Mouse (Mus musculus) neural tube, embryonic 15.5 days (tissue): ENCODE data around the gene Asb16. TPM values are rescaled to one million over a fixed set of nuclear protein-coding genes. Genes with fewer than 3 reads are reported as not detected.

Experiments used
- ATAC-seq: fragments of 200-750 bp; cut with Nextera tagmentation; 2 replicates; pipeline ENCODE4 v1.8.0; 2017; ENCODE audit warnings: mild to moderate bottlenecking, moderate TSS enrichment, moderate library complexity; ENCODE audit not compliant: low FRiP score
- H3K27ac ChIP-seq: fragments of 300-500 bp; sonication (generic); replicated peaks from 2 replicates; pipeline ENCODE4 v1.5.1; 2015; ENCODE audit warnings: mild to moderate bottlenecking, inconsistent platforms
- H3K27me3 ChIP-seq: fragments of 300-500 bp; sonication (generic); replicated peaks from 2 replicates; pipeline ENCODE4 v1.6.1; 2015; ENCODE audit warnings: inconsistent platforms
- H3K36me3 ChIP-seq: fragments of 300-500 bp; sonication (generic); 2 replicates; pipeline ENCODE4 v1.6.1; 2015; ENCODE audit warnings: inconsistent platforms
- H3K4me1 ChIP-seq: fragments of 300-500 bp; sonication (generic); 2 replicates; pipeline ENCODE4 v1.6.1; 2015; ENCODE audit warnings: inconsistent platforms
- H3K4me2 ChIP-seq: fragments of 300-500 bp; sonication (generic); 2 replicates; pipeline ENCODE4 v1.6.1; 2015; ENCODE audit warnings: inconsistent platforms, mild to moderate bottlenecking, moderate library complexity
- H3K4me3 ChIP-seq: fragments of 300-500 bp; sonication (generic); replicated peaks from 2 replicates; pipeline ENCODE4 v1.5.1; 2015; ENCODE audit warnings: mild to moderate bottlenecking, inconsistent platforms
- H3K9ac ChIP-seq: fragments of 300-500 bp; sonication (generic); replicated peaks from 2 replicates; pipeline ENCODE4 v1.6.1; 2015; ENCODE audit warnings: mild to moderate bottlenecking, inconsistent platforms
- H3K9me3 ChIP-seq: fragments of 300-500 bp; sonication (generic); replicated peaks from 2 replicates; pipeline ENCODE4 v1.6.1; 2016; ENCODE audit warnings: inconsistent platforms
- WGBS: fragments of 180-500 bp; shearing (Covaris S2); methylation state at CpG from one replicate; pipeline ENCODE4 v1.1.7; 2015; ENCODE audit warnings: mixed read lengths; 5-methylcytosine and 5-hydroxymethylcytosine counted together
- polyA plus RNA-seq: library from polyadenylated mRNA; unstranded; fragments of >200 nt; fragmentation: Nextera tagmentation; extraction: Ambion mirVana; gene quantifications from 2 replicates; pipeline ENCODE4 v1.2.1, GENCODE M21; 2015

Gene Asb16
- polyA plus RNA-seq, 1 experiment from 2014 or later: 0.12 TPM

GRCm38 (mm10) chr11:102315690-102316571 lies 47.4 kb downstream of the Asb16 start:
- H3K36me3 ChIP-seq: peaks cover 37% of the 10 kb centered on the region
- ATAC-seq: no peak
- H3K4me3 ChIP-seq: peak overlapping the region; percentile 97
- peak overlapping the region; percentile 97 for H3K9ac ChIP-seq
- no peaks in the 10 kb centered on the region for H3K27me3 ChIP-seq
- no peaks in the 10 kb centered on the region for H3K9me3 ChIP-seq
- peaks cover 22% of the 10 kb centered on the region for H3K4me1 ChIP-seq
- peak overlapping the region; percentile 84 for H3K4me2 ChIP-seq
- peak overlapping the region; percentile 98 for H3K27ac ChIP-seq
- WGBS: 10% methylated on average over 14 of the region's 14 CpGs

DNA sequence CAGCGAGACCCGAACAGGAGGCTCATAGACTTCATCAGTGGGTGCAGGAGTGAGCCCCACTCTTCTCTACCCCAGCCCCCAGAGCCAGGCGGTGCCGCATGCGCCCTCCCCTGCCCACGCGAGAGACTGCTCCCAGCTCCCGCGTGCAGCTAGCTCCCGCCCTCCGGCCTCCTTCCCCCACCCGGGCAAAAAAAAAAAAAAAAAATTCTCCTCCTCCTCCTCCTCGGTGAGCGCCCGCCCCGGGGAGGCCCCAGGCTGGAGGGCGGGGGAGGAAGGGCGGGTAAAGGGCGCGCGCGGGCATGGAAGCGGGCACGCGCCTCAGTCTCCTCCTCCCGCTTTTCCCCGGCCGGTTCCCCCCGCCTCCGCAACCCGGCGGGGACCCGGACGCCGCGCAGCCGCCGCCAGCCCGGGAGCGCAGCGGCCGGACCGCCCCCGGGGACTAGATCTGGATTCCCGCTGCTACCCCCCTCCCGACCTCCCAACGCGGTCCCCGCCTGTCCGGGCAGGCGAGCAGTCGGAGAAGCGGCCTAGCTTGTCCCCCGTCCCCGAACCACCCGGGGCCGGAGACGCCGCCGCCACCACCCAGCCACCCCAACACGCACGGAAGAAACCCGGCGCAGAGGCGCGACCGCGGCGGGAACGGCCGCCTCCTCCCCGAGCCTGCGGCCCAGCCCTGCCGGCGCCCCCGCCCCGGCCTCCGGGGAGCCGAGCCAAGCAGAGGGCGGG lies 48.2 kb downstream of the Asb16 start:
- H3K27ac ChIP-seq: peak overlapping the region; percentile 98
- peak; percentile 48 for ATAC-seq
- WGBS: under 1% methylated on average over 62 of the region's 80 CpGs

GRCm38 (mm10) chr11:102317298-102317900 lies 48.9 kb downstream of the Asb16 start:
- H3K4me3 ChIP-seq: peak overlapping the region; percentile 97
- H3K27ac ChIP-seq: peak overlapping the region; percentile 98
- H3K4me2 ChIP-seq: peak overlapping the region; percentile 84
- WGBS: under 1% methylated on average over 50 of the region's 87 CpGs
- H3K4me1 ChIP-seq: peaks cover 26% of the 10 kb centered on the region
- peaks cover 28% of the 10 kb centered on the region for H3K36me3 ChIP-seq
- peak; percentile 14; the same call in 1 of the 2 replicates for ATAC-seq
- no peaks in the 10 kb centered on the region for H3K27me3 ChIP-seq
- peak overlapping the region; percentile 97 for H3K9ac ChIP-seq
- H3K9me3 ChIP-seq: no peaks in the 10 kb centered on the region

More for the DNA sequence above, 48.2 kb downstream of the Asb16 start:
- peak overlapping the region; percentile 97 for H3K9ac ChIP-seq
- H3K36me3 ChIP-seq: peaks cover 34% of the 10 kb centered on the region
- peak overlapping the region; percentile 84 for H3K4me2 ChIP-seq
- H3K27me3 ChIP-seq: no peaks in the 10 kb centered on the region
- H3K9me3 ChIP-seq: no peaks in the 10 kb centered on the region
- H3K4me3 ChIP-seq: peak overlapping the region; percentile 97
- peaks cover 26% of the 10 kb centered on the region for H3K4me1 ChIP-seq

GRCm38 (mm10) chr11:102317901-102318575 lies 49.5 kb downstream of the Asb16 start:
- peak; percentile 37 for ATAC-seq
- no peaks in the 10 kb centered on the region for H3K9me3 ChIP-seq
- H3K36me3 ChIP-seq: peaks cover 21% of the 10 kb centered on the region
- no peaks in the 10 kb centered on the region for H3K27me3 ChIP-seq
- peak overlapping the region; percentile 97 for H3K4me3 ChIP-seq
- under 1% methylated on average over 48 of the region's 77 CpGs for WGBS
- H3K27ac ChIP-seq: peak overlapping the region; percentile 98
- H3K9ac ChIP-seq: peak overlapping the region; percentile 97
- H3K4me1 ChIP-seq: peaks cover 26% of the 10 kb centered on the region
- H3K4me2 ChIP-seq: peak overlapping the region; percentile 84

- Histone ChIP-seq H3K9ac (peak overlapping the region; percentile 97), H3K4me3 (peak overlapping the region; percentile 97), H3K4me2 (peak overlapping the region; percentile 84), H3K27ac (peak overlapping the region; percentile 98), H3K9me3 (no peaks in the 10 kb centered on the region), H3K36me3 (peaks cover 14% of the 10 kb centered on the region), H3K4me1 (peaks cover 26% of the 10 kb centered on the region), H3K27me3 (no peaks in the 10 kb centered on the region)
- under 1% methylated on average over 64 of the region's 84 CpGs for WGBS
- no peak for ATAC-seq
Measured at GRCm38 (mm10) chr11:102318576-102319409, 50.2 kb downstream of the Asb16 start.

- Histone ChIP-seq H3K9me3 (no peaks in the 10 kb centered on the region), H3K27ac (peak within 1 kb of the TSS; percentile 98), H3K4me2 (peak within 1 kb of the TSS; percentile 84), H3K4me1 (peaks cover 26% of the 10 kb centered on the region), H3K36me3 (peaks cover 8% of the 10 kb centered on the region), H3K9ac (peak within 1 kb of the TSS; percentile 97), H3K4me3 (peak within 1 kb of the TSS; percentile 97), H3K27me3 (no peaks in the 10 kb centered on the region)
- ATAC-seq: no peak
- WGBS: 0% methylated on average over 25 of the region's 25 CpGs
Measured at GRCm38 (mm10) chr11:102319410-102319792, 50.9 kb downstream of the Asb16 start, which contains the start of gene Ubtf. Gene Ubtf (minus strand): TSS chr11:102319742.

GRCm38 (mm10) chr11:102319941-102320685 lies 51.6 kb downstream of the Asb16 start:
- 1% methylated on average over 38 of the region's 38 CpGs for WGBS
- peaks cover 1% of the 10 kb centered on the region; the same call in 1 of the 2 replicates for H3K36me3 ChIP-seq
- ATAC-seq: peak; percentile 61

GRCm38 (mm10) chr11:102320686-102321005 lies 52.1 kb downstream of the Asb16 start:
- no peaks in the 10 kb centered on the region for H3K36me3 ChIP-seq
- peak; percentile 25; the same call in 1 of the 2 replicates for ATAC-seq
- peak overlapping the region; percentile 84 for H3K4me2 ChIP-seq
- H3K4me3 ChIP-seq: peak overlapping the region; percentile 97
- 3% methylated on average over 10 of the region's 10 CpGs for WGBS
- peak overlapping the region; percentile 98 for H3K27ac ChIP-seq
- peak overlapping the region; percentile 97 for H3K9ac ChIP-seq
- H3K27me3 ChIP-seq: no peaks in the 10 kb centered on the region
- H3K4me1 ChIP-seq: peaks cover 20% of the 10 kb centered on the region
- no peaks in the 10 kb centered on the region for H3K9me3 ChIP-seq

More at GRCm38 (mm10) chr11:102319941-102320685, 51.6 kb downstream of the Asb16 start:
- Histone ChIP-seq H3K4me1 (peaks cover 26% of the 10 kb centered on the region), H3K4me3 (peak overlapping the region; percentile 97), H3K27me3 (no peaks in the 10 kb centered on the region), H3K9ac (peak overlapping the region; percentile 97), H3K9me3 (no peaks in the 10 kb centered on the region), H3K4me2 (peak overlapping the region; percentile 84), H3K27ac (peak overlapping the region; percentile 98)

DNA sequence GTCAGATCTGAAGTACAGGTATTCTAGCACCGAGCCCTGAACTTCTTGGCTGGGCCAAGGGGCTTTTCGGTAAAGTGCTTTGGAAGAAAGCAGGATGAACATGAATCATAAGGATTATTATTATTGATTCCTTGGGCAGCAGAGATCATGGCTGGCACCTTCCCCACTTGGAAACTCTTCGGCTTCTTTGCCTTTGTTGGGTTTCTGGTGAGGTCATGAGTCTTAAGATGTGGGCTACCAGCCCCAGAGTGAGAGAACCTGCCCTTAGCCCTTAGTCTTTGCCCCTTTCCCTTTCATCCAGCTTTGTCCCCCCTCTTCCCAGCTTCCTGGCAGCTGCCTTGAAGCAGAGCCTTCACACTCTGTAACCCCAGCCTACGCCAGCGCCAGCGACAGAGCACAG lies 53.4 kb downstream of the Asb16 start:
- WGBS: 87% methylated on average over 6 of the region's 6 CpGs
- Histone ChIP-seq H3K9ac (no peak overlapping the region), H3K9me3 (no peaks in the 10 kb centered on the region), H3K4me1 (peaks cover 12% of the 10 kb centered on the region), H3K4me3 (no peak overlapping the region), H3K27me3 (no peaks in the 10 kb centered on the region), H3K36me3 (no peaks in the 10 kb centered on the region), H3K27ac (peak overlapping the region; percentile 98; the same call in 1 of the 2 replicates), H3K4me2 (no peak overlapping the region)
- no peak for ATAC-seq

DNA sequence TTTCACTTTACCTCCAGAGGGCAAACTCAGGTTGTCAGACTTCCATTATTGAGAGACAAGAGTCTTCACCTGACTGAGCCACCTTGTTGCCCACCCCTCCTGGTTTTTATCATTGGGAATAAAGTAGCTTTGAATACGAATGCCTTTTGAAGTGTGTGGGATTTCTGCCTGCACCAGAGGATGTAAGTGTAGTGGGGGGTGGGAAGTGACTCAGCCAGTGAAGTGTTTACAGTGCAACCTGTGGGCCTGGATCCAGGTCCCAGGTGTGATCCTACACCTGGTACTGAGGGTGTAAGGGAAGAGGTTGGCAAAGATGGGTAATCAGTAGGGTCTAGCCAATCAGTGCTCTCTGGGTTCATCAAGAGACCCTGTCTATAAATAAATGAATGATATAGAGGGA lies 55.0 kb downstream of the Asb16 start:
- no peak overlapping the region for H3K9ac ChIP-seq
- H3K9me3 ChIP-seq: no peaks in the 10 kb centered on the region
- ATAC-seq: no peak
- H3K27me3 ChIP-seq: no peaks in the 10 kb centered on the region
- 81% methylated on average over 1 of the region's 1 CpGs for WGBS
- H3K4me2 ChIP-seq: no peak overlapping the region
- no peaks in the 10 kb centered on the region for H3K36me3 ChIP-seq
- H3K27ac ChIP-seq: no peak overlapping the region
- H3K4me1 ChIP-seq: peaks cover 12% of the 10 kb centered on the region
- H3K4me3 ChIP-seq: no peak overlapping the region
